ENCODE assay signal across 9 mouse cellular contexts in genomic region chr11:119219816-119220465, GRCm38 (mm10). TPM values are rescaled to one million over a fixed set of nuclear protein-coding genes. Genes with fewer than 3 reads are reported as not detected.
DNase-seq lines count a peak whose midpoint lies in the region; ATAC-seq and TF ChIP-seq lines count a peak whose summit lies in the region.
"Had no signal": no experiment of that assay in that cellular context is flagged by ENCODE, and none has a peak within 500 bp of the region (broad histone marks: within the 10 kb centered on the region; RNA-seq: fewer than 3 reads in every experiment).

No protein-coding gene starts in this region.

- peak overlapping the region; percentile 42 for H3K4me2 ChIP-seq in hindbrain, embryonic 13.5 days
- peak overlapping the region; percentile 42 for H3K4me2 ChIP-seq in midbrain, embryonic 13.5 days (replicated peaks)

- peak overlapping the region; percentile 86 for H3K27ac ChIP-seq in hindbrain, embryonic 13.5 days
- peak overlapping the region; percentile 74 for H3K27ac ChIP-seq in midbrain, embryonic 13.5 days

- peak; percentile 91 for DNase-seq in brain, embryonic 14.5 days (ENCODE audit: low read depth)
- peak; percentile 86 for DNase-seq in gastrocnemius, adult 18-20 months (ENCODE audit: low spot score)
- DNase-seq in layer of hippocampus, postnatal 10 days (ENCODE audit: low spot score in 2 of 2) = peak; percentile 86 to 87
- DNase-seq in spleen, adult 12 weeks (ENCODE audit: low spot score) = no peak
- DNase-seq in urinary bladder, postnatal 14 days (ENCODE audit: low spot score) = no peak

- H3K27me3 ChIP-seq in E14TG2a.4 (ENCODE audit: insufficient read depth, low read length) = peaks cover 83% of the 10 kb centered on the region
- H3K27me3 ChIP-seq in hindbrain, embryonic 13.5 days = no peaks in the 10 kb centered on the region
- no peaks in the 10 kb centered on the region for H3K27me3 ChIP-seq in midbrain, embryonic 13.5 days

- no peak for ATAC-seq in hindbrain, embryonic 13.5 days (ENCODE audit: low FRiP score)
- 0 out of 2 replicates have a peak, but pooled peaks have one; percentile 7 for ATAC-seq in midbrain, embryonic 13.5 days

- H3K9me3 ChIP-seq in E14TG2a.4 (ENCODE audit: low read length) = peaks cover 5% of the 10 kb centered on the region; the same call in 1 of the 2 replicates
- H3K9me3 ChIP-seq in hindbrain, embryonic 13.5 days = no peaks in the 10 kb centered on the region
- H3K9me3 ChIP-seq in midbrain, embryonic 13.5 days = no peaks in the 10 kb centered on the region

- peaks cover 67% of the 10 kb centered on the region for H3K4me1 ChIP-seq in E14TG2a.4 (replicated peaks; ENCODE audit: low read depth, low read length)
- H3K4me1 ChIP-seq in hindbrain, embryonic 13.5 days (replicated peaks) = peaks cover 93% of the 10 kb centered on the region
- H3K4me1 ChIP-seq in midbrain, embryonic 13.5 days (replicated peaks) = peaks cover 77% of the 10 kb centered on the region

- no peak for TF ChIP-seq CTCF in E14TG2a.4 (conservative IDR thresholded peaks at IDR 0.05; ENCODE audit: low read length)
- no peak for TF ChIP-seq CTCF in brain, embryonic 14.5 days (IDR thresholded peaks at IDR 0.05; ENCODE audit: borderline replicate concordance, extremely low read depth, insufficient read depth, insufficient read length)

- 9% methylated on average over 17 of the region's 17 CpGs for WGBS in hindbrain, embryonic 13.5 days
- WGBS in midbrain, embryonic 13.5 days = 5% methylated on average over 17 of the region's 17 CpGs

- H3K36me3 ChIP-seq in E14TG2a.4 (ENCODE audit: insufficient read depth, low read length) = peaks cover 9% of the 10 kb centered on the region
- no peaks in the 10 kb centered on the region for H3K36me3 ChIP-seq in hindbrain, embryonic 13.5 days
- H3K36me3 ChIP-seq in midbrain, embryonic 13.5 days = peaks cover 9% of the 10 kb centered on the region; the same call in 1 of the 2 replicates

- H3K9ac ChIP-seq in hindbrain, embryonic 13.5 days = peak overlapping the region; percentile 59
- H3K9ac ChIP-seq in midbrain, embryonic 13.5 days (replicated peaks) = peak overlapping the region; percentile 32; the same call in 1 of the 2 replicates

- no peak for TF ChIP-seq POLR2A in brain, embryonic 14.5 days (IDR thresholded peaks at IDR 0.05; ENCODE audit: borderline replicate concordance, extremely low read depth, insufficient read depth, insufficient read length, poor library complexity, severe bottlenecking)

- H3K4me3 ChIP-seq in E14TG2a.4 (replicated peaks; ENCODE audit: low read length) = 0 out of 2 replicates have a peak overlapping the region, but pooled peaks have one; percentile 23
- H3K4me3 ChIP-seq in hindbrain, embryonic 13.5 days = no peak overlapping the region
- no peak overlapping the region for H3K4me3 ChIP-seq in midbrain, embryonic 13.5 days (replicated peaks)
- H3K4me3 ChIP-seq: erythroblast, embryonic 14.5 days had no signal

RNA-seq across cellular contexts. Expression of gene Tbc1d16, which starts 8.4 kb away (rescaled TPM):
- 69.8 and 99.3 TPM in 2 replicates for polyA plus RNA-seq in brain, embryonic 14.5 days (2012; rRNA removed)
- 10 to 100 TPM; 29.7 to 29.9 TPM for total RNA-seq in gastrocnemius, adult 18-20 months (2021)
- 57.4 and 61.1 TPM in 2 replicates for polyA plus RNA-seq in hindbrain, embryonic 13.5 days (2015; fragmentation: Nextera tagmentation; extraction: Ambion mirVana)
- 100 to 1,000 TPM; 111 to 115 TPM for total RNA-seq in layer of hippocampus, postnatal 10 days (2021)
- polyA plus RNA-seq in midbrain, embryonic 13.5 days (2015; fragmentation: Nextera tagmentation; extraction: Ambion mirVana) = 50.0 and 53.1 TPM in 2 replicates

RNA-seq across cellular contexts. Expression of gene Ccdc40, which starts 8.4 kb away (rescaled TPM):
- 11.0 and 17.0 TPM in 2 replicates for polyA plus RNA-seq in brain, embryonic 14.5 days (2012; rRNA removed)
- under 1 TPM in 1 of 2 experiments, not detected in 1; 0.26 TPM for total RNA-seq in gastrocnemius, adult 18-20 months (2021)
- polyA plus RNA-seq in hindbrain, embryonic 13.5 days (2015; fragmentation: Nextera tagmentation; extraction: Ambion mirVana) = 14.6 and 18.0 TPM in 2 replicates
- 1 to 10 TPM; 4.8 to 5.2 TPM for total RNA-seq in layer of hippocampus, postnatal 10 days (2021)
- 17.6 and 18.1 TPM in 2 replicates for polyA plus RNA-seq in midbrain, embryonic 13.5 days (2015; fragmentation: Nextera tagmentation; extraction: Ambion mirVana)

RNA-seq across cellular contexts. Expression of gene Gaa, which starts 47.7 kb away (rescaled TPM):
- 93.3 and 102 TPM in 2 replicates for polyA plus RNA-seq in brain, embryonic 14.5 days (2012; rRNA removed)
- total RNA-seq in gastrocnemius, adult 18-20 months (2021) = 100 to 1,000 TPM; 174 to 191 TPM
- 59.6 and 62.3 TPM in 2 replicates for polyA plus RNA-seq in hindbrain, embryonic 13.5 days (2015; fragmentation: Nextera tagmentation; extraction: Ambion mirVana)
- 100 to 1,000 TPM; 131 to 136 TPM for total RNA-seq in layer of hippocampus, postnatal 10 days (2021)
- 49.9 and 50.7 TPM in 2 replicates for polyA plus RNA-seq in midbrain, embryonic 13.5 days (2015; fragmentation: Nextera tagmentation; extraction: Ambion mirVana)

Comparison
In these comparisons a context has a peak if more than half of its experiments do, and no peak if none do; other contexts are left out.
1. DNase-seq: peak in brain, embryonic 14.5 days (single experiment), gastrocnemius, adult 18-20 months (single experiment) and layer of hippocampus, postnatal 10 days (2 of 2); none in spleen, adult 12 weeks (single experiment) and urinary bladder, postnatal 14 days (single experiment).